Mouse (Mus musculus): ENCODE data around the gene Gm11032. TPM values are rescaled to one million over a fixed set of nuclear protein-coding genes. Genes with fewer than 3 reads are reported as not detected.
"Not testable (repeated sequence)": the region's sequence is repeated elsewhere in the genome, so short reads cannot be mapped to it uniquely, and the experiment has no call there.

Gene Gm11032
- polyA plus RNA-seq (2014; fragmentation: Nextera tagmentation; extraction: Ambion mirVana) = not detected in 2 replicates

- no peak within 1 kb of the TSS for H3K4me2 ChIP-seq (ENCODE audit: low read depth, low read length, severe bottlenecking)
- H3K9me3 ChIP-seq (ENCODE audit: control insufficient read depth, low read length) = no peaks in the 10 kb centered on the region
- H3K4me3 ChIP-seq (ENCODE audit: low read depth, low read length) = no peak within 1 kb of the TSS
- DNase-seq (ENCODE audit: low spot score) (no peak), ATAC-seq (replicated peaks; ENCODE audit: low FRiP score) (no peak)
- H3K9ac ChIP-seq (ENCODE audit: low read length) = no peak within 1 kb of the TSS
- H3K27me3 ChIP-seq (ENCODE audit: control insufficient read depth, insufficient read depth, low read length) = no peaks in the 10 kb centered on the region
- H3K36me3 ChIP-seq (ENCODE audit: control insufficient read depth, insufficient read depth, low read length) = no peaks in the 10 kb centered on the region
- 87% methylated on average over 16 of the region's 16 CpGs for WGBS
- H3K4me1 ChIP-seq (replicated peaks; ENCODE audit: control insufficient read depth, insufficient read depth, low read length) = no peaks in the 10 kb centered on the region
- H3K27ac ChIP-seq (ENCODE audit: low read depth, low read length) = no peak within 1 kb of the TSS
Measured at GRCm38 (mm10) chr11:4620017-4620485, at the start of gene Gm11032. Gm11032 (plus strand) TSS chr11:4620067.

DNA sequence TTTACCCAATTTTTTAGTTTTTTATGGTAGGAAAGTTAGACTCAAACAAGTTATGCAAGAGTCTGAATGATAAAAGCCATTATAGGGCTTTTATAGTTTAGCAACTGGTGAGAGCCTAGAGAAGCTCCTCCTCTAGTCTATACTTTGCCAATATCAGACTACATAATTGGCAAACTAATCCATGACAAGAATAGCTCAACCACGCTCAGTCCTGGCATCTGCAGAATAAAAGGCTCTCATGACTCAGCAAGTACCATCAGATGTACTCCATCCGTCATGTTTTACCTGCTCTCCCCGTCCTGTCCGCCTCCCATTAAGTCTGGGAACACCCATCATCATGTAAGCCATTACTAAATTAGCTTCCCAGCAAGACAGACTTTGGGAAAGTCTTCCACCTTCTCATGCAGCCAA lies 48.4 kb upstream of the Gm11032 start:
- Histone ChIP-seq H3K4me1 (replicated peaks; ENCODE audit: control insufficient read depth, insufficient read depth, low read length) (no peaks in the 10 kb centered on the region), H3K9me3 (ENCODE audit: control insufficient read depth, low read length) (no peaks in the 10 kb centered on the region), H3K4me3 (ENCODE audit: low read depth, low read length) (no peak overlapping the region), H3K9ac (ENCODE audit: low read length) (no peak overlapping the region), H3K27ac (ENCODE audit: low read depth, low read length) (no peak overlapping the region), H3K4me2 (ENCODE audit: low read depth, low read length, severe bottlenecking) (no peak overlapping the region), H3K27me3 (ENCODE audit: control insufficient read depth, insufficient read depth, low read length) (no peaks in the 10 kb centered on the region), H3K36me3 (ENCODE audit: control insufficient read depth, insufficient read depth, low read length) (no peaks in the 10 kb centered on the region)
- 83% methylated on average over 4 of the region's 4 CpGs for WGBS
- ATAC-seq (replicated peaks; ENCODE audit: low FRiP score) (no peak), DNase-seq (ENCODE audit: low spot score) (no peak)

GRCm38 (mm10) chr11:4576090-4576732 lies 43.7 kb upstream of the Gm11032 start:
- H3K4me2 ChIP-seq (ENCODE audit: low read depth, low read length, severe bottlenecking); H3K4me3 ChIP-seq (ENCODE audit: low read depth, low read length); DNase-seq (ENCODE audit: low spot score); H3K9me3 ChIP-seq (ENCODE audit: control insufficient read depth, low read length); H3K36me3 ChIP-seq (ENCODE audit: control insufficient read depth, insufficient read depth, low read length); H3K27me3 ChIP-seq (ENCODE audit: control insufficient read depth, insufficient read depth, low read length); H3K4me1 ChIP-seq (replicated peaks; ENCODE audit: control insufficient read depth, insufficient read depth, low read length); H3K9ac ChIP-seq (ENCODE audit: low read length); H3K27ac ChIP-seq (ENCODE audit: low read depth, low read length); ATAC-seq (replicated peaks; ENCODE audit: low FRiP score): not testable (repeated sequence)
- WGBS = 96% methylated on average over 2 of the region's 2 CpGs

DNA sequence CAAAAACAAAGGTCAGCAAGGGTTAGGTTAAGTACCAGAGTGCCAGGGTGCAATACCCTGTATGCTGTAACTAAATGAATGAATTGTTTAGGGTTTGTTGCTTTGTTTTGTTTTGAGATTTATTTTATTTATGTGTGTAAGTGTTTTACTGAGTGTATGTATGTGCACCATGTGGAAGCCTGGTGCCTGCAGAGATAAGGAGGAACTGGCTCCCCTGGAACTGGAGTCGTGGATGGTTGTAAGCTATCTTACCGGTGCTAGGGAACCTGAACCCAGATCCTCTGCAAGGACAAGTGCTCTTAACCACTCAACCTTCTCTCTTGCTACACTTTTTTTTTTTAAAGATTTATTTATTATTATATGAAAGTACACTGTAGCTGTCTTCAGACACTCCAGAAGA lies 42.8 kb upstream of the Gm11032 start:
- H3K4me3 ChIP-seq (ENCODE audit: low read depth, low read length) = no peak overlapping the region
- H3K27me3 ChIP-seq (ENCODE audit: control insufficient read depth, insufficient read depth, low read length) = no peaks in the 10 kb centered on the region
- ATAC-seq (replicated peaks; ENCODE audit: low FRiP score) (no peak), DNase-seq (ENCODE audit: low spot score) (no peak)
- H3K4me1 ChIP-seq (replicated peaks; ENCODE audit: control insufficient read depth, insufficient read depth, low read length) = no peaks in the 10 kb centered on the region
- no peak overlapping the region for H3K27ac ChIP-seq (ENCODE audit: low read depth, low read length)
- H3K9me3 ChIP-seq (ENCODE audit: control insufficient read depth, low read length) = no peaks in the 10 kb centered on the region
- no peak overlapping the region for H3K4me2 ChIP-seq (ENCODE audit: low read depth, low read length, severe bottlenecking)
- H3K9ac ChIP-seq (ENCODE audit: low read length) = no peak overlapping the region
- 91% methylated on average over 2 of the region's 2 CpGs for WGBS
- H3K36me3 ChIP-seq (ENCODE audit: control insufficient read depth, insufficient read depth, low read length) = no peaks in the 10 kb centered on the region

GRCm38 (mm10) chr11:4578682-4579081 lies 41.2 kb upstream of the Gm11032 start:
- no peak for ATAC-seq (replicated peaks; ENCODE audit: low FRiP score)
- no peak overlapping the region for H3K27ac ChIP-seq (ENCODE audit: low read depth, low read length)
- H3K9ac ChIP-seq (ENCODE audit: low read length) = no peak overlapping the region
- 99% methylated on average over 2 of the region's 2 CpGs for WGBS
- H3K36me3 ChIP-seq (ENCODE audit: control insufficient read depth, insufficient read depth, low read length) = no peaks in the 10 kb centered on the region
- H3K4me3 ChIP-seq (ENCODE audit: low read depth, low read length) = no peak overlapping the region
- no peaks in the 10 kb centered on the region for H3K9me3 ChIP-seq (ENCODE audit: control insufficient read depth, low read length)
- H3K27me3 ChIP-seq (ENCODE audit: control insufficient read depth, insufficient read depth, low read length) = no peaks in the 10 kb centered on the region
- no peak for DNase-seq (ENCODE audit: low spot score)
- no peaks in the 10 kb centered on the region for H3K4me1 ChIP-seq (replicated peaks; ENCODE audit: control insufficient read depth, insufficient read depth, low read length)
- no peak overlapping the region for H3K4me2 ChIP-seq (ENCODE audit: low read depth, low read length, severe bottlenecking)

DNA sequence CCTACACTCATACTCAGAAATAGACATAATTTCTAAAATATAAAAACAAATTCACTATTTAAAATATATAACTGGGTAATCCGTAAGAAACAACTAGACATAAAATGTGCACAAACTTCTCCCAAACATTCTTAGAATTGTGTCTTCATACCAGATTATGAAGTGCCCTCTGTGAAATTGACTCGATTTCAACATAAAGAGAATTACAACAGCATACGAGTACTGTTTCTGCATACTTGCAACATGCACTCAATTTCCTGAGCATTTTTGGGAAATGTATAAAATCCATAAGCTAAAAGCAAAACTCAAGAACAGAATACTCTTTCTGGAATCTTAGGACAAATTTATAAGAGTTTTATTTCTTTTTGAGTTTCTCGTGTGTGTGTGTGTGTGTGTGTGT lies 28.1 kb upstream of the Gm11032 start:
- no peaks in the 10 kb centered on the region for H3K27me3 ChIP-seq (ENCODE audit: control insufficient read depth, insufficient read depth, low read length)
- ATAC-seq (replicated peaks; ENCODE audit: low FRiP score) = no peak

GRCm38 (mm10) chr11:4593491-4593848 lies 26.4 kb upstream of the Gm11032 start:
- no peaks in the 10 kb centered on the region for H3K36me3 ChIP-seq (ENCODE audit: control insufficient read depth, insufficient read depth, low read length)
- ATAC-seq (replicated peaks; ENCODE audit: low FRiP score) (no peak), DNase-seq (ENCODE audit: low spot score) (no peak)
- H3K4me2 ChIP-seq (ENCODE audit: low read depth, low read length, severe bottlenecking) = peak overlapping the region; percentile 70
- H3K4me1 ChIP-seq (replicated peaks; ENCODE audit: control insufficient read depth, insufficient read depth, low read length) = peaks cover 4% of the 10 kb centered on the region; the same call in 1 of the 2 replicates
- H3K9ac ChIP-seq (ENCODE audit: low read length) = peak overlapping the region; percentile 93; the same call in 1 of the 2 replicates
- no peaks in the 10 kb centered on the region for H3K9me3 ChIP-seq (ENCODE audit: control insufficient read depth, low read length)
- H3K4me3 ChIP-seq (ENCODE audit: low read depth, low read length) = peak overlapping the region; percentile 92
- WGBS = 39% methylated on average over 5 of the region's 5 CpGs
- H3K27ac ChIP-seq (ENCODE audit: low read depth, low read length) = no peak overlapping the region
- H3K27me3 ChIP-seq (ENCODE audit: control insufficient read depth, insufficient read depth, low read length) = no peaks in the 10 kb centered on the region

More for the DNA sequence above, 28.1 kb upstream of the Gm11032 start:
- no peak overlapping the region for H3K4me3 ChIP-seq (ENCODE audit: low read depth, low read length)
- H3K36me3 ChIP-seq (ENCODE audit: control insufficient read depth, insufficient read depth, low read length) = no peaks in the 10 kb centered on the region
- no peak overlapping the region for H3K4me2 ChIP-seq (ENCODE audit: low read depth, low read length, severe bottlenecking)
- 91% methylated on average over 4 of the region's 4 CpGs for WGBS
- no peak for DNase-seq (ENCODE audit: low spot score)
- H3K4me1 ChIP-seq (replicated peaks; ENCODE audit: control insufficient read depth, insufficient read depth, low read length) = peaks cover 4% of the 10 kb centered on the region; the same call in 1 of the 2 replicates
- no peak overlapping the region for H3K27ac ChIP-seq (ENCODE audit: low read depth, low read length)
- H3K9ac ChIP-seq (ENCODE audit: low read length) = no peak overlapping the region
- H3K9me3 ChIP-seq (ENCODE audit: control insufficient read depth, low read length) = no peaks in the 10 kb centered on the region

DNA sequence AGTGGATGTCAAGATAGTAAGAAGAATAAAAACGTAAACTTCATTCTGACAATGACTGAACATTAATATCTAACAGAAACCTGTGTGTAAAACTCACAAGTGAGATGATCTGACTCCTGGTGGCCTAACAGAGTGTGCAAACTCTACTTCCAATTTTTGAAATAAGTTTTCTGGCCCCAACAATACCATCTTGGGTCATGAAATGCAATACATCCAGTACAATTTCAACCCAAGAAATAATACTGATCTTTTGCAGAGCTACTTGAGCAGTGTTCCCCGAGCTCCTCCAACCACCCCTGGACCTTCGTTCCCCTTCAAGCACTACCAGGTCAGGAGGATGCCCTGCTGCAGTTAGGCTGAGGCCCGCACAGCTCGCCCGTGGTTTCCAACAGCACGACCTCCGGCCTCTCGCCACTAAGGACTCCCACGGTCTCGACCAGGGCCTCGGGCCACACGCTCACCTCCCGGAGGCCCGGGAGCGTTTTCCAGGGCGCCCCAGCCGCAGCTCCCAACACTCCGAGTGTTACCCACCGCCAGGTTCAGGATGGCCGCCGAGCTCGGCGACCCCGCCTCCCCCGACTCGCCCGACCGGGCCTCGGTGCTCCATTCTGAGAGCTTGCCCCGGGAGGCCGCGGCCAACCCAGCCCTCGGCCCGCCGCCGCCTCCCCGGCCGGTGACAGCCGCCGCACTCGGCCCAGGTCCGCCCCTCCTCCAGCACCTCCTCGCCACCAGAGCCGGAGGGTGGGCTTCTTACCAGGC lies 25.8 kb upstream of the Gm11032 start:
- Histone ChIP-seq H3K27me3 (ENCODE audit: control insufficient read depth, insufficient read depth, low read length) (no peaks in the 10 kb centered on the region), H3K36me3 (ENCODE audit: control insufficient read depth, insufficient read depth, low read length) (no peaks in the 10 kb centered on the region), H3K4me1 (replicated peaks; ENCODE audit: control insufficient read depth, insufficient read depth, low read length) (peaks cover 4% of the 10 kb centered on the region; the same call in 1 of the 2 replicates), H3K4me3 (ENCODE audit: low read depth, low read length) (peak overlapping the region; percentile 92), H3K27ac (ENCODE audit: low read depth, low read length) (peak overlapping the region; percentile 83), H3K9me3 (ENCODE audit: control insufficient read depth, low read length) (no peaks in the 10 kb centered on the region), H3K4me2 (ENCODE audit: low read depth, low read length, severe bottlenecking) (peak overlapping the region; percentile 70), H3K9ac (ENCODE audit: low read length) (peak overlapping the region; percentile 93)
- under 1% methylated on average over 39 of the region's 45 CpGs for WGBS
- peak; percentile 89; the same call in 1 of the 2 replicates for ATAC-seq (replicated peaks; ENCODE audit: low FRiP score)
- no peak for DNase-seq (ENCODE audit: low spot score)

All from forebrain, embryonic 11.5 days (tissue).